Mouse (Mus musculus) right cerebral cortex, adult 18-20 months (tissue): Measurements from ENCODE around the gene Myom3.
A peak's percentile ranks its signal among the peaks of the same experiment; 100 is the strongest.

Source experiments
- DNase-seq: peaks from one replicate; pipeline ENCODE4 v3.0.0; 2022; ENCODE audit warnings: mixed read lengths

Myom3 gene

DNA sequence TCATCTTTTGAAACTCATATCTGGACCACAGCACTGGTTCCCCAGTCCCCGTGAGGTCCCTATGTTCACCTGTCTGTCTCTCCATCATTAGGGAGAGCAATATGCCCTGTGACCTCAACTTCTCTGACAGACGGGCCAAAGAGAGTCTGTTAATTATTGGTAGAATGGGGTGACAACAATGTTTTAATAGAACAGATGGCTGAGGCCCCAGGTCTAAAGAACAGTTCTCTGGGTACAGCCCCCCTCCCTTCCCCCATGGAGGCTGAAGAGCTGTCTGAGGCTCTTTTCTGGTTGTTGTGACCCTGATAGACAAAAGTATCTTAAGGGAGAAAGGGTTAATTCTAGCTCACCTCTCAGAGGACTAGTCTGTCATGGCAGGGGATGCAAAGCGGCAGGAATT lies 58.9 kb downstream of the Myom3 start:
- DNase-seq, result no peak

DNA sequence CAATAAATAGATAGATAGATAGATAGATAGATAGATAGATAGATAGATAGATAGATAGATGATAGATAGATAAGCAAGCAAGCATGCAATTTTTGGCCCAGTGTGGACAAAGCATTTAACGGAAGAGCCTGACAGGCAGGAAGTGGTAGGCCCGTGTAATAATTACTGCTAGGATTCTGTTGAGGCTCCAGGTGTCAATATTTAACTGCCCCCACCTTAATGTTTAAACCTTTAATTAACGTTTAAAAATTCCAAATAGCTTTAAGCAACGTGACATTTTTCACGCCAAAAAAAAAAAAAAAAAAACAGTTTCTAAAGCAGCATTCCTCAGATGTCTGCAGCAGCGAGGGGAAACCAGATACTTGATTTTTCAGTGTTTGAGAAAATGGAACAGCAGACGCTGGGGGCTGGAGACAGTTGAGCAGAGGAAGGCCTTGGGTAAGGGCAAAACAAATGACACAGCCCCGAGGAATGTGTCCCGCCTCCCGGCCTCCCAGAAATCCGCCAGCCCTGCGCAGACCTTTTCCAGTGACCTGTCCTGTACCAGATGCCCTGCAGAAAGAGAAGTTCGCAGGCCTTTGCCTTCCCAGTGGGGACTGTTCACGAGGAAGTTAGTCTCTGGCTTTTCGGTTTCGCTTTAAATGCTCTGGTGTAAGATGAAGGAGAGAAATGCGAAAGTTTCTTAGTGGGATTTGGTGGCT lies 60.5 kb downstream of the Myom3 start:
- no peak for DNase-seq

DNA sequence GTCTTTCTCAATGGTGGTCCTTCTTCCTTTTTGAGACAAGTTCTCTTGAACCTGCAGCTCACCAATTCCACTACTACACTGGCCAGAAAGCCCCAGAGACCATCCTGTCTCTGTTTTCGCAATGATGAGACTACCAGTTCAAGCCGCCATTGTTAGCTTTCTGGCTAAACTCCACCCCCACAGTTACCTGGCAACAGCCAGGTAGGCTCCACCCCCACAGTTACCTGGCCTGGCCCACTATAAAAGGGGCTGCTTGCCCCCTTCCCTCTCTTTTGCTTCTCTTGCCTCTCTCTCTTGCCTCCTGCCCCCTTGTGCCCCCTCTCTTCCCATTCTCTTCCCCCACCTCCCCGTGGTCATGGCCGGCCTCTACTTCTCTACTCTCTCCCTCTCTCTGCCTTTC lies 62.3 kb downstream of the Myom3 start:
- no peak for DNase-seq

DNA sequence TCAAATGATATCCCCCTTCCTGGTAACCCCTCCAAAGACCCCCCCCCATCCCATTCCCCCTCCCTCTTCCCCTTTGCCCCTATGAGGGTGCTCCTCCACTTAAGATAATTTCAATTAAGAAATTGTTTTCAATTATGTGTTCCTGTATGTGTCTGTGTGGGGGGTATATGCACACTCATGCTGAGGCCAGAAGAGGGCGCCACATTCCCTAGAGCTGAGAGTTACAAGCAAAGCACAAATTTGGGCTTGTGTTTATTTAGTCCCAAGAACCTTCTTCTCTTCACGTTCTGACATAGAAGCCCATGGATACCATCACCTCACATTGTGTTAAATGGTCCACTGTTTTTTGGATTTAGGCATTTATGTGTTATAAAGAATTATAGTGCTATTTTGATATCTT lies 63.8 kb downstream of the Myom3 start:
- no peak for DNase-seq

DNA sequence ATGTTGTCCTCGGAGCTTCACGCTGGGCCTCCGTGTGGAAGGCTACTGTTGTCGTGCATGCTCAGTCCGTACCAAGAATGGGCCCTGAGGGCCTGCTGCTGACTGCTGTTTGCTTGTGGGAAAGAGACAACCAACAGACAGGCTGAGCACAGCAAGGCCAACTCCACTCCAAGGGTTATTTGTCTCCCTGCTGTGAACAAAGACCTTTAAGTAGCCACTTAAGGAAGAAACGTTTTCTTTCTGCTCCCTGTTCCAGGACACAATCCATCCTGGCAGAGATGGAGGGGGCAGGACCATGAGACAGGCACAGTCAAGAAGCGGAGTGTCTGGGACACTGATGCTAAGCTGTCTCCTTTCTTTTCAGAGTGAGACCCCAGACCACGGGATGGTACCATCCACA lies 64.7 kb downstream of the Myom3 start:
- DNase-seq, result no peak

DNA sequence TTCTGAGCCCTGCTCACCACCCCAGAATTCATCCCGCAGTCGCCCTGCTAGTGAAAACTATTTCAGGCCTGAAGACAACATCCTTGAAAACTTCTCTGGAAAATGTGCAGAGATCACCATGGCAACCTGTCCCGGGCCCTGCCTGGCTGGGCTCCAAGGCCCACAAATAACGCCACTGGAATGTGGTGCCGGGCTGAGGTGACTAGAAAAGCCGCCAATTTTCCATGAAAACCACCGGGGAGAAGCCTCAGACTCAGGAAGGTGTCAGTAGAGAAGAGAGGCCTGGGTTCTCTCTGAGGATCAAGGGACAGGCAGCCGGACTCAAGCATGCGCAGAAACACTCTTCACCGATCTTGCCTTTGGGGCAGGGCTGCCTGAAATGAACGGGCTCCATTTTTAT lies 69.0 kb downstream of the Myom3 start:
- DNase-seq, result peak; percentile 82

DNA sequence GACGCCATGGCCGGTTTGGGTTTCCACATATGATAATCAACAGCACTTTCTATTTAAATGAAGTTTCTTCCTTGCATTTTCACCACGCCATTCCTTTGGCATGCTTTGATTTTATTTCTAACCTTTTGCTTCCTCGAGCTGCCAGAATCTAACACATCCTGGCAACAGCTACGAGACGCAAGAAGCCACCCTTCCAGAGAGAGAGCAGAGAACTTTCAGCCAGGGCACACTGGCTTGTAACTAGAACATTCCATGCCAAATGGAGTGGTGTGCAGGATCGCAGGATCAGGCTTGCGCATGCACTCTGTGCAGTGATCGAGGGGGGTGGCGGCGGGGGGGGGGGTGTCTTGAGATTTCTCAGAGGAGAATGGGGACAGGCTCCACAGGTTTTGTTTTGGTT lies 72.6 kb downstream of the Myom3 start:
- no peak for DNase-seq

DNA sequence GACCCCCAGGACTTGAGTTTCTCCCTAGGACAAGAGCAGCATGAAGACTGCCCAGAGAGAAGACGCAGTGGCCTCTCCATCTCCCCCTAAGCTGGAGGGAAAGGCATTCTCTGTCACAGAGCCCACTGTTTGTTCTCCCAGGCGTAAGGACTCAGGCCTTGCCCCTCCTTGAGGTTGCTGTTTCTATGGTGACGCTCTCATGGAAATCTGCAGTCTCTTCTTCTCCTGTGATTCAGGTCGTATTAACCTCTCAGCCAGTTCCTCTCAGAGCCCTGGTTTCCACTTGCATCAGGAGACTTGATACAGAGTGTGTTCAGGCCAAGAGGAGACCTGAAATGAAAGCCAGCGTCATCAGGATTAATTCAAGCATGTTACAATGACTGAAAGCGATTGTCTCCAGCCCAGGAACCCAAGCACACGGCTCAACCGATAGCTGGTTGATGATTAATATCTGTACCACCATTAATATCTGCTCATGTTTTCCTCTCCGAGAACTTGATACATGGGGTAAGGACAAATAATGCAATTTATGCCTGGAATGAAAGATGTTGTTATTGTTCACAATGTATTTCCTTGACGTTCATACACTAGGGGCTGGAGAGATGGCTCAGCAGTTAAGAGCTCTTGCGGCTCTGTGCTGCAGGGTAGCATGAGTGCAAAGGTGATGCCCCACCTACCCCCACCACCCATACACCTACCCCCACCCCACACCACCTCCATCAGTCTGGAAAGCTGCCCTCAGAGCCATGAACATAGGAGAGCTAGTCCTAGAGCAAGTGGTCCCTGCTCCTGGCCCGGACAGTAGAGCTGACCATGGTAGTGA lies 74.0 kb downstream of the Myom3 start:
- DNase-seq, result no peak

DNA sequence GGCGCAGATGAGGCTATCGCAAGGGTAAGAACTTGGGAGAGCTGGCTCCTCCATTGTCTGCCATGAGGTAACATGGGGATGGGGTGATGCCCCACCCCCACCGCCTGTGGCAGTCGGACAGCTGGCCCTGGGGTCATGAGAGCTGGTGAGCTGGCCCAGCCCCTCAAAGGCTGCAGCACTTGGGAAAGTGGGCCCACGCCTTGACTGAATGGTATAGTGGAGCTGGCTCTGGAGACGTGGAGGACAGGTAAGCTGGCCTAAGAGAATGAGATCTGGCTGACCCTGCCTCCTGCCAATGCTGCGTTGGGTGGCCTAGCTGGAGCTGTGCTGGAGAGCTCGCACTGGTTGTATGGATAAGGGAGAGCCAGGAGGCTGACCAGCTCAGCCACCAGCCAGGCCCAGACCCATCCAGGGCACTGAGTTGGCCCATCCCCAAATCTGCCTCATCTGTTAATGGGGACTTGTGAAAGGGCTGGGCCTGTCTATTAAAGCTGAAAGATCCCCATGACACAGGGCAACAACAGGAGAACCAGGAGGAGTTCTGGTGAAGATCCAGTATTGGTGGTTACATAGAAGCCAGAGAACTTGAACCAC lies 74.7 kb downstream of the Myom3 start:
- DNase-seq, result no peak

DNA sequence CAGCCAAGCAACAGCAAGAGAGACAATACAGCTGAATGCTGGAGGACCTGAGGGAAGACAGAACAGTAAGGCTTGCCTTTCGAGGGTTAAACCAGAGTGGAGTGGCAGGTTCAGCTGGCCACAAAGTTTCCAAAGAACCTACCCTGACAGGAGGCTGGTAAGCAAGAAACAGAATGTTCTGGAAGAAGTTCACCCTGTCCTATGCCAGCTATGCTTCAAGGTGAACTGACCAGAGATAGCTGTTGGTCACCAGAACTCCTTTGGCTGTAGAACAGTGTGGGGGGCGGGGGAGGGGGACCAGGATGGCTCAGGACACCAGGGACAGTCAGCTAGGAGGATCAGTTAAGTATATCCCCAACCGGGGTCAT lies 79.4 kb downstream of the Myom3 start:
- no peak for DNase-seq

DNA sequence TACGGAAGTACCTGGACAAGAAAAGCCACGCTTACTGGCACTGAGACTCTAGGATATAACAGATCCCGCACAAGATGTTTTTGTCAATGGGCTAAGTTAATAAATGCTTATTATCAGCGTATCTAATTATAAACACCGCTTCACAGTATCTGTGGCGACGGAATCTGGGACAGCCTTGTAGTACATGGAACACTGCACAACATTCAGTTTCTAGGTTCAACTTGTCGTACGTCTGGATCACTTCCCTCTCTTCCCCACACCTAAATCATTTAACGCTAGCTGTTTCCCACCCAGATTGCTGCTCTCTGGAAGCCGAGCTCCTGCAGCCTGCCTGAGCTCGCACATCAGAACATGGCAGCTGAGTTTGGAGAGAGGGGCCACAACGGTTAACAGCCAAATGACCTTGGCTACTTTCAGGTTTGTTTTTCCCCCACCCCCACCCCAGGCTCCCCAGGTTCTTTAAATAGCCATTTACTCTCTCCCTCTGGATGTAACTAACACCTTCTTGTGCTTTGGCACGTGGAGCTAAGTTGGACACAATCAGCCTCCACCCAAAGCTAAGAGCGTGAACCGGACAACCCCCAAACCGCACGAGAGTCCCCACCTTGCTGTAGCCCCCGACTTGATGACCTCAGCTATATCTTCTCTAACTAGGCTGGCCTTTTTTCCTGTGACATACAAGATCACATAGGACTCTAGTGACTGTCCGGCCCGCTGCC lies 79.9 kb downstream of the Myom3 start:
- DNase-seq, result no peak

DNA sequence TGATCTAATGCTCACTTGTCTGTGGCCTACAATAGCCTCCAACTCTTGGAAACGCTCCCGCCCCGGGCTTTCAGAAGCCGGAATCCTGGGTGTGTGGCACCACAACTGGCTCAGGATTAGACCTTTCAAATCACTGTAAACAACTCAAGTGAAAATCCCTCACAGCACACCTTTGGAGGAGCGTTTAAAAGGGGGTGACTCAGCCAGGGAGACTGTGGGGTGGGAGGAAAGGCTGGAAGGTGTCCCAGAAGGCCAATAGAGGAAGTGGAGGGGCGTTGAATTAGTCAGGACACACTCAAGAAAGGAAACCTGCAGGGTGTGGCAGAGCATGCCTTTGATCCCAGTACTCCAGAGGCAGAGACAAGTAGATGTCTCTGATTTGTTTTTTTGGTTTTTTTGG lies 84.9 kb downstream of the Myom3 start:
- no peak for DNase-seq

DNA sequence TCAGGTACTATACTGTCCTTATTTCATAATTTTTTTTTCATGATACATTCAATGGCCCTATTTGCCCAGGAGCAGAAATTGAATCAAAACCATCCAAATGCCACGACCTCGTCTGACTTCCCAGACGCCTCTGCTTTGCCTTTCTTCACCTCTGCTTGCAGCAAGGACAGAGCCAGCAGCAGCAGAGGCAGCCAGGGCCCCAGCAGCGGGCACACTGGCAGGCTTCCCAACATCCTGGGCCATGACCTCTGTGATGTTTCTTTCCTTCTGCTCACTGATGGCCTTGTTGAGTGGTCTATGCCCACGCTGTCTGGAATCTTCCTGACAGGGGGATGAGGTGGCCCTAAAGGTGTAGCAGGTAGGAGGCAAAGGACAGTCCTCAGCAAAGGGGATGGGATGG lies 88.1 kb downstream of the Myom3 start:
- DNase-seq, result no peak

DNA sequence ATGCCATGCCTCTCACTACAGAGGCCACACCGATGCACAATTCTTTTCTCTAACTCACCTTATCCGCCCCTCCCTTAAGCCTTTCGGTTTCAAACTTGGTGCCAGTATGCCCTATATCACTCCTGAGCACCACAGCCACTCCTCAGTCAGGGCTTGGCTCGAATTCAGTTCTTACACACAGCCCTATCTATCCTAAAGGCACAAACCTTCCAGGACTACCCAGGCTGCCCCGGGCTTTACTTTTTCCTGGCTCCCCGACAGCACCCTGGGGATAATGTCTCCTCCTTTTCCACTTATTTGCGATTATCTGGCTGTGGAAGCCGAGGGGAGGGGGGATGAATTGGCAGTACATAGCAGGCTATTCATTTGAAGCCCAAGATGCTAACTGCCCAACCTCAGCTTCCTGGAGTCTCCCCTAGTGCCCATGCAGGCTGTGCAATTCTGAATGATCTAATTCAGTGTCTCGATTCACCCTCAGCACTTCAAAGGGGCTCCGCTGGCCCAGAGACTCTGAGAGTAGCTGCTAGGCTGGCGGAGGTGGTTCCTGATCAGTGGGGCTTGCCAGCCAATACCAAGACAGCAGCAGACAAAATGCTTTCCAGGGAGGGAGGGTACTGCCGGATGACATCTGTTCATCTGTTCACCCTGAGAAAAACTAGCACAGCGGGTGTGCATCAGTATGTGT lies 91.0 kb downstream of the Myom3 start:
- DNase-seq, result peak; percentile 60

DNA sequence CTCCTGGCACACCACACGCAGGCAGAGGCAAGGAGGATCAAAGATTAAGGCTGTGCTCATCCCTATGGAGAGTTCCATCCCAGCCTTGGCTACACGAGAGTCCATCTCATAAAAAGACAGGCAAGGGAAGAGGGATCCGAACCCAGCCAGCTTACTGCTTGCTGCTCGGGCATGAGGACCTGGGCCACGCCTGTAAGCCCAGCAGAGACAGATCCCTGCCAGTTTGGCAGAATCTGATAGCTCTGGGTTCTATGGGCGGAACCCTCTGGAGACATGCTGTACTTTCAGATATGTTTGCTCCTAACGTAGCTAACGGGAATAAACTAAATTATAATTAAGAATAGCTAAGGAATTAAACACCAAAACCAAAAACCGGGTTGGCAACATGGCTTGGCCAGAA lies 92.4 kb downstream of the Myom3 start:
- DNase-seq, result no peak

DNA sequence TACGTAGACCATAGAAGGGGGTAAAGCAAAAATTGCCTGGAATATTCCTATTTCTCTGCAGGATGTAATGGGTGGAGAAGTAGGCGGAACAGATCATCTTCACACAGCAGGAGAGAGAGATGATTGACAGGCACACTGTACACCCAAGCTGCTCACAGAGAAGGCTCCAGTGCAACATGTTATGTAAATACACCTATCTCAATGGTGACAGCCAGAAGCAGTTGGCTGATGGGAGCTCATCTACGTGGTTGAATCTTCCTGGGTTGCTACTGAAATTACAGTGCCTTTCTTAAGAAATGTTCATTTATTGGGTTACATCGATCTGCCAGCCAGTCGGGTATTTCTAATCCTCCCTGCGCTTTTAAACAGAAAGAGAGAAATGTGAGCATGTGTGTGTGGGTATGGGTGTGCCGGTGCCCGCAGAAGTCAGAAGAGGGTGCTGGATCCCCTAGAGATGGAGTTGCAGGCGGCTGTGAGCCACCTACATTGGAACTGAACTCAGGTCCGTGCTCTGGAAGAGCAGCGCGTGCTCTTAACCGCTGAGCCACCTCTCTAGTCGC lies 94.6 kb downstream of the Myom3 start:
- DNase-seq, result peak; percentile 45

DNA sequence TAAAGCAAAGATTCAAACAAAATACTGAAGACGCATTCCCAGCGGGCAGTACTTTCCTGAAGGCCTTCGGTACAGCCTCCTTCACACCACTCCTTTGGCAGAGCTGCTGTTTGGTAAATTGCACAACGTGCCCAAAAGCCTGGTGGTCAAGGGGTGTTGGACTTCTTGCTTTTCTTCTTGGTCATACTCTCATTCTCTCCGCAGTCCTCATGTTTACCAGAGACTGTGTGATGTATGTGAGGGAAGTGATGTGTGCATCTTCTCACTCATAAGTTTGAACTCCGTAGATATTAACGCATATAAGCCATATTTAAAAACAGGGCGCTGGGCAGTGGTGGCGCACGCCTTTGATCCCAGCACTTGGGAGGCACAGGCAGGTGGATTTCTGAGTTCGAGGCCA lies 95.1 kb downstream of the Myom3 start:
- no peak for DNase-seq

DNA sequence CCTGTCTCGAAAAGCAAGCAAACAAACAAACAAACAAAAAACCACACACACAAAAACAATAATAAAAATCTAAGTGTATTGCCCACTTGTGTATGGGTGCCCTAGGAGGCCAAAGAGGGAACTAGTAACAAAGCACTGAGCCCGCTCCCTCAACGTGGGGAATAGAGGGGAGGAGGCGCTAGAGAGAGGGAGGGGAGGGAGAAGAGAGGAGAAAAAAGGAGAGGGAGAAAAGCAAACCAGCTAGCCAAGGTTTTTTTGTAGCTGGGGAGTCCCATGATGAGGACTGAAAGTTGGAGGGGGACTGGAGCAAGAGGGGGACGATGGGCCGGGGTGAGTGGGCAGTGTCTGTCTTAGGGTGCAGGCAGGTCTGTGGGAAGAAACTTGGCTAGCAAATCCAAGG lies 95.6 kb downstream of the Myom3 start:
- DNase-seq, result no peak

DNA sequence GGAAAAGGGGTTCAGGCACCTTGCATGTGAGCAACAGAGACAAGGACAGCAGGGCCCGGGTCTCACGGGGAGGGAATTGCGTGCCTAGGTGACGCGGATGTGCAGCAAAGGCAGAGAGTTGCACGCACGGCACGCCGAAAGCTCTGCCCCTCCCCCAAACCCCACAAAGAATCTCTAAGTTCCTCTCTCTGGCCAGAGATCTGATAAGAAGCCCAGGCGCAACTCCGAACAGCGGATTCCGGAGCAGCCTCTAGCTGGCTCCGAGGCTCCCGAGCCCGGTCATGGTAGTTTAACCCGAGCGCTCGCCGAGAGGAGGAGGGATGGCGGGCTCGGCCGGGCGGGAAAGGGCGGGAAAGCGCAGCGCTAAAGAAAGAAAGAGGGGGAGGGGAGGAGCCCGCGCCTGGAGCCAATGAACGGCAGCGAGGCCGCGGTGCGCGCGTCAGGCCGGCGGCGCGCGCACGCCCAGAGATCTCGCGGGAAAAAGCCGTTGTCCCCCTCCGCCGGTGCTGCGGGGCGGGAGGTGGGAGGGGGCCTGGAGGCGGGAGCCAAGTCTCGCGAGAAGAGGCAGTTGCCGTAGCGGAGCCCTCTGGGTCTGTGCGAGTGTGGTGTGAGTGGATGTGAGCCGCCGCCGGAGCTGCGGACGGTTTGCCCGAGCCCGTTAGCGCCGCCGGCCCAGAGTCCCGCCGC lies 96.2 kb downstream of the Myom3 start, which contains the start of gene Srsf10:
Gene Srsf10, plus strand, starts transcription at position 212 of the 687 bp plus-strand sequence.
- DNase-seq, result peak; percentile 95

DNA sequence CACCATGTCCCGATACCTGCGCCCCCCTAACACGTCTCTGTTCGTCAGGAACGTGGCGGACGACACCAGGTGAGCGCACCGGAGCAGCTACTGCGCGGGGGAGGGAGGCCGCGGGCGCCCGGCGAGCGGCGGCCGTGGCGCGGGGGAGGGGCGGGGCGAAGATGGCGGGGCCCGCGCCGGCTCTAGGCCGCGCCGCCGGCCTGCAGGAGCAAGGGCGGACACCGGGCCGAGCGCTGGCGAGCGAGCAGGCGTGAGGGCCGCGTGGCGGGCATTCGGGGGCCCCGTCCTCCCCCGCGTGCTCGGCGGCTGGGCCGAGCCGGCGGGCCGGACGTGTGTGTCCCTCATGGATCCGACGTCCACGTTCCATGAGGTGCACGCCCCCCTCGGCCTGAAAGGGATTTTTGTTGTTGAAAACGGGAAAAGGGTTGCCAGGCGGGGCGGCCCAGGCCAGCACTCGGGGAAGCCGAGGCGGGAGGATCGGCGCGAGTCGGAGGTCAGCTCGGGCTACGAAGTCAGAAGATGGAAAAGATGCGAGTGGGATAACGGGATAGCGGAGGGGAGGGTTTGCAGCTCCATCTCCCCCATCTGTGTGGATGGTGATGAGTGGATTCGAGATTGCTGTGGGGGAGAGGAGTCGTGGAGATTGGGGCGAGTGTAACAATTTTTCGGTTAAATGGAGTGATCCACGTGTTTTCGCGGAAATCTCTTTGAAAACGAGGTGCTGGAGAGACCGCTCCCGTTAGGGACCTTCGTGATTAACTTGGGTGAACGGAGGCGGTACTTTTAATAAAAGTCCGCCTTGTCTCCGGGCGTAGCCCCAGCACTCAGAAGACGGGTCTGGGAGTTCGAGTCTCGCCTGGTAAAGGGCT lies 96.9 kb downstream of the Myom3 start:
- peak; percentile 47 for DNase-seq
